Mouse (Mus musculus) erythroblast, embryonic 14.5 days (primary cell): ENCODE data around the gene Frmd6.

ENCODE experiments used
- GATA1 ChIP-seq: IDR thresholded peaks from 2 replicates; pipeline ENCODE4 v1.6.1; 2012; ENCODE audit warnings: low read length, inconsistent platforms, mixed read lengths
- TAL1 ChIP-seq: IDR thresholded peaks from 3 replicates; pipeline ENCODE4 v1.6.1; 2012; ENCODE audit warnings: low read length, inconsistent platforms, mixed read lengths

DNA sequence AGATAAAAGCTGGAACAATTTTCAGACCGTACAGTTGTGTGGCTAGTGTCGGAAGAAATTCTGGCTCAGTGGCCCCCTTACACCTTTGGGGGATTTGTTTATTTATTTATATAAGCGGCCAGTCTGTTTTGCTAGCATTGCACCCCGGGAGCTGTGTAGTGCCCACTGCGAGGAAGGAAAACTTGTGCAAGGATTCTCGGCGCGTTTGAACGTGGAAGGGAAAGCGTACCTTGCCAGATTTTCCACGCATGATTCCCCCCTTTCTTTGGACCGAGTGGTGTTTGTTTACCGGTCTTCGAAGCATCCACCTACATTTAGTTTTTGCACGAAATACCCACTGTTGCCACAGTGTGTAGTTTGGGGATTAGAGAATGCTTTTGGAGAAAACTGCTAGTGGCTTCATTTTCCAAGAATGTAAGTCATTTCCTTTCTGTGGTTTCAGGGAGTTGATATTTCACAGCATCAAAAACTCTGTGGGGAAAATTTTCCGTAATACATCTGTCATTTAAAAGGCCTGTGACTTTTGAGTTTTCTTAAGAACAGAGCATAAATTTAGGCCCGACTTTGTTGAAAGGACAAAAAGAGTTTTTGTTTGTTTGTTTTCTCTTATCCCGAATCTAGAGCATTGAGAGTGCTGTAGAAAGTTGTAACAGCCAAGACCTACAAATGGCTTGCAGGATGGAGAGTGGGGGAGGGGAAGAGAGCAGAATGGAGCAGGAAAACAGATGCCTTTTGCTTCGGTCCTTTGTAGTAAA, 1.2 kb downstream of the Frmd6 start:
- TF ChIP-seq GATA1 (no peak), TAL1 (no peak)
